Mouse (Mus musculus): Measurements from ENCODE around the gene Atn1.
A peak's percentile ranks its signal among the peaks of the same experiment; 100 is the strongest.

The Atn1 gene

DNA sequence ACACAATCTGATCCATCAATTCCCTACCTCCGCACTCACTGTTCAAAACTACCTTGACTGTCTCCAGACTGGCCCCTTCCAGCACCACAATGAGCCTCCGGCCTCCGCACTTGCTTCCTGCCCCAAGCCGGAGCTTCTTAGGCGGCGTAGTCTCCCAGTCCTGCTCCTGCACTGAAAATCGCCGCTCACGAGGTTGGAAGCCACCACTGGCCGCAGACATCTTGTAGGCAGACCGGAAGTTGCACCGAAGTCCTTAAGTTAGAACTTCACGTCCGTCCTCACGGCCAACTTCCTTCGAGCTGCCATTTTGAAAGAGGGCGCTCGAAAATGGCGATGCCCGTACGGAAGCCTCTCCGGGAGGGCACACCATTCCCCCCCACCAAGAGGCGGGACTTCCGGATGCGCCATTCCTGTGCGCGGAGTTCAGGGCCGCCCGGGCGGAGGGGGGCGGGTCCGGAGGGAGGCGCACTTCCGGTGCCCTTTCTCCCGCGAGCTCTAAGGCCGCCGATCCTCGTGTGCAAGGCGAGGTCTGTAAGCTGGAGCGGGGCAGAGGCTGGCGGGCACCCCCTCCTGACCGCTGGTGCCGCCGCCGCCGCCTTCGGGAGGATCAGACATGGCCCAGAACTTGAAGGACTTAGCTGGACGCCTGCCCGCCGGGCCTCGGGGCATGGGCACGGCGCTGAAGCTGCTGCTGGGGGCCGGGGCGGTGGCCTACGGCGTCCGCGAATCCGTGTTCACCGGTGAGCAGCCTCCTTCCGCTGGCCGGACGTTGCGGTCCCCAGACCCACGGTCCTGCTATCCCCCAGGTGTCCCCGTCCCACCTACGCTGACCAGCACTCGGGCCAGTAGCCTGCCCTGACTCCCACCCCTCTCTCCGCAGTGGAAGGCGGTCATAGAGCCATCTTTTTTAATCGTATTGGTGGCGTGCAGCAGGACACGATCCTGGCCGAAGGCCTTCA is 44.2 kb downstream of the Atn1 start, which contains the start of the genes Emg1 and Phb2:
Gene Emg1 (minus strand): TSS at position 355 of the 959 bp plus-strand sequence.
Gene Phb2 (plus strand): TSS at position 513 of the 959 bp plus-strand sequence.
- peak; percentile 97 to 98 for DNase-seq (ENCODE audit: low spot score in 2 of 2)

DNA sequence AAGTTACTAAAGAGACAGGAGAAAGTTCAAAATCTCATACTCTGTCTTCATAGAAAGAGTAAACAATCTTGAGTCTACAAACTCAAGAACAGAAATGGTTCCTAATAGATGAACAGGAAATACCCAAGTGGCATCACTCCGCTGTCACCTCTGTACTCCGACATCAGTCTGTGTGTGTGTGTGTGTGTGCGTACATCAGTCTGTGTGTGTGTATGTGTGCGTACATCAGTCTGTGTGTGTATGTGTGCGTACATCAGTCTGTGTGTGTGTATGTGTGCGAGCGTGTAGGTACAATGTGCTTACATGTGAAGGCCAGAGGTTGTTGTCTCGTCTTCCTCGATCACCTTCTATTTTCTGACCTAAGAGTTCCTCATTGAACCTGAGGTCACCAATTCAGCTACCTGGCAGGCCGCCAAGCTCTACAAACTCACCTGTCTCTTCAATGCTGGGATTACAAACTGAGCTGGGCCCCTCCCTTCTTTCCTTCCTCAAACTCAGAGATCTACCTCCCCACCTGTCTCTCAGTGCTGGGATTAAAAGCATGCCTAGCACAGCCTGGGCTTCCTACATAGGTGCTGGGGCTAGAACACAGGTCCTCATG is 47.9 kb downstream of the Atn1 start:
- no peak for DNase-seq (ENCODE audit: low spot score in 2 of 2)

GRCm38 (mm10) chr6:124706061-124706627 is 50.2 kb downstream of the Atn1 start:
- DNase-seq (ENCODE audit: low spot score in 2 of 2): no peak

DNA sequence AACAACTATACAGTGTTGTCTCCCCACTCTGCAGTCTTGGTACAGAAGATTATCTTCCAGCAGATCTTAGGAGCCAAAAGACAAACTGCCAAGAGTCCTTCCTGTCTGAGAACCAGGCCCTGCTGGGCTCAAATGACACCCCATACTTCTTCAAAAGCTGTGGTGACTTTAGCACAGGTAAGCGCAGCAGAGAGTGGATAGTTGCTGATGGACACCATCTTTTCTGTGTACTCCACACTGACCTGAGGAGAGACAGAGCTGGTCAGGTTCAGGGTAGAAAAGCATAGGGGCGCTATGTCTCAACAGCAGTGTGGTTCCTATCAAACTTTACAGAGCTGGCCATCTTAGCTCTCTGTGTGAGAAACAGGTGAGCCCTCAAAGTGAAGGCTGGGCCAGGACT is 51.9 kb downstream of the Atn1 start:
- DNase-seq (ENCODE audit: low spot score in 2 of 2): no peak

GRCm38 (mm10) chr6:124703789-124704188 is 52.5 kb downstream of the Atn1 start:
- DNase-seq (ENCODE audit: low spot score in 2 of 2): no peak

- DNase-seq (ENCODE audit: low spot score in 2 of 2): peak; percentile 53 to 60
Observed at GRCm38 (mm10) chr6:124702784-124703103, 53.6 kb downstream of the Atn1 start.

- DNase-seq (ENCODE audit: low spot score in 2 of 2): no peak
Observed at GRCm38 (mm10) chr6:124702102-124702783, 54.1 kb downstream of the Atn1 start.

DNA sequence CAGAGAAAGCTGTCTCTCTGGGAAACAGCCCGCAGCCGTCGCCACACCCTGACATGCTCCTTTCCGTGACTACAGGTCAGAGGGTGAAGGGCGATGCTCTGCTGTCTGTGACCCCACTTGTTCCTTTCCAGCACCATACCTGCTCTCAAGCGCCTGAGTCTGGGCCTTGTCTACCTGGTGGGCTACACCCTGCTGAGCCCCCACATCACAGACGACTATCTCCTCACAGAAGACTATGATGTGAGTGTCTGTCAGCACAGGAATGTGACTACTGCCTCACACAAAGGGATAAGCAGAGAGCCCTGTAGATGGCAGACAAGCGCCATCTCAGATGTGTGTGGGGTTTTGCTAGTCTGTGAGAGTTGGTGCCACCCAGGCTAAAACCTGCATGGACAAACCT is 55.0 kb downstream of the Atn1 start:
- no peak for DNase-seq (ENCODE audit: low spot score in 2 of 2)

DNA sequence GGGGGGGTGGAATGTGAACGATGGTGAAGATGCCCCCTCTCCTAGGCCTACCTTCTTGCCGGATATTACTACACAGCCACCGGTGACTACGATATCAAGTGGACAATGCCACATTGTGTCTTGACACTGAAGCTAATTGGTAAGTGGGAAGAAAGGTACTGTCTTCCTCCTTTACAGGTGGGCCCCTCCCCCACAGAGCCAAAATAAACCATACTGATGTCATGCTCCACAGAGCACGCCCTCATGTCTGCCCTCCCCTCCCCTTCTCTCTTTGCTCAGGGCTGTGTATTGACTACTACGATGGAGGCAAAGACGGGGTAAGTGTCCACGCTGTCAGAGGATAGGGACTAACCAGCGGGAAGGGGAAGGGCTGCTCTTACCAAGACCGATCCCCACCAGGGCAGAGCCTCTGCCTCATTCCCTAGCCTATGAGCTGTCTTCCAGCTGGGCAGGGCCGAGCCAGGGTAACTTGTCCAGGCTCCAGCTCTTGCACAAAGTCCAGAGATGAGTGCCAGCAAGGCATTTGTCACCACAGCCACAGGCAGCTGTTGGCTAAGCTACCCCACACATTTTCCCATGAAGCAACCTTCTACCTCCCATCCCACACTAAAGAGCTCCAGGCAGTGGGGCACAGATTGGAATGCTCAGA is 56.2 kb downstream of the Atn1 start:
- peak; percentile 72 to 85 for DNase-seq (ENCODE audit: low spot score in 2 of 2)

DNA sequence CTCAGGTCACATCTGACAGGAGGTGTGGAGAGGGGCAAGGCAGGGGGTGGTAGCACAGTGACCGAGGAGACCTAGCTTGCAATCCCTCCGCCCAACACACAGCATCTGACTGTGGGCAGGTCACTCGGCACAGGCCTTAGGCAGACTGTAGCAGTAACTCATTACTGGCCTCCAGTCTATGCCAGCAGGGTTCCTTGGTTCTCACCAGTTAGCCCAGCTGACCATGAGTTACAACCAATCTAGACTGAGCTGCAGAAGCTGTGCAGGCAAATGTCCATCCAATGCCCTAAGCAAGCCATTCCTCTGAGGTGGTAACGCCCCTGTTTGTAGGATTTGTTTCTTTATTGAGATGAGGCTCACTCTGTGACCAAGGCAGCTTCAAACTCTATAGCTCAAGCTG is 57.0 kb downstream of the Atn1 start:
- no peak for DNase-seq (ENCODE audit: low spot score in 2 of 2)

- DNase-seq (ENCODE audit: low spot score in 2 of 2): no peak
Observed at GRCm38 (mm10) chr6:124698751-124699150, 57.6 kb downstream of the Atn1 start.

GRCm38 (mm10) chr6:124696441-124697150 is 59.7 kb downstream of the Atn1 start:
- peak in 1 of 2 experiments; percentile 11 for DNase-seq (ENCODE audit: low spot score in 2 of 2)

DNA sequence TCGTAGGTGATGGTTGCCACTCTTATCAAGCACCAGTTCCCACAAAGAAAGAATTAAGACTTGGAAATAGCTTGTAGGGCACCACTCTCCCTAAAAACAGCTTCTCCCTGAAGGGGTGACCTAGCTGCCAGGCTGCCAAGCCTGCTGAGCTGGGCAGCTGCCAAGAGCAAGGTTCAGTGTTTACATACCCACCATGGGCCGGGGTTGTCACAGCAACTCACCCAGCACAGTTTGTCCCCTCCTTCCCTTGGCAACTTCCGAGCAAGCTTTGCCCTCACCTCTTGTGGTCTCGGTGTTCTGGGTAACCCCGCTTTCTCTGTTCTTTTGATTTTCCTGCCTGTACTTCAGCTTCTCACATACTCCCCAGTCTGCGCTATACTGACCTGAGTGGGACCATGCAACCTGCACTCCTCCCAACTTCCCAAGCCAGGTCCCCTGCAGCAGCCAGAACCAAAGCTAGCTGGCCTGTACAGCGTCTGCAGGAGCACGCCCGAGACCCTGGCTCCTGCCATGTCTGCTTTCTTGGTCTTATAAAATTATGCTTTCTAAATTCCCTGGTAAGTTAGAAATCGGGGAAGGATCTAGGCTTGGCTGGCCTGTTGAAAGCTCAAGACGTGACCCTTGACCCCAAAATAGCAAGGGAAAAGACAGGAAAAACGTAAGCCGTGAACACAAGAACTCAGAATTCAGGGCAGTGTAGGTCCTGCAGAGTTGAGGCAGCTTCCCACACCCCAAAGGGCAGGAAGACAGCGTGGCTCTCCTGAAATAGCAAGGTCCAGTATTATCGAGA is 62.0 kb downstream of the Atn1 start:
- peak; percentile 71 to 80 for DNase-seq (ENCODE audit: low spot score in 2 of 2)

GRCm38 (mm10) chr6:124693243-124693981 is 62.9 kb downstream of the Atn1 start:
- DNase-seq (ENCODE audit: low spot score in 2 of 2): no peak

Measured in heart, adult 9 months (tissue).